Mouse (Mus musculus) lung, postnatal 0 days (tissue): Measurements from ENCODE around the gene Recql5. TPM values are rescaled to one million over a fixed set of nuclear protein-coding genes. Genes with fewer than 3 reads are reported as not detected.

Experiments
- ATAC-seq: fragments of 200-750 bp; cut with Nextera tagmentation; 2 replicates; pipeline ENCODE4 v1.8.0; 2017; ENCODE audit warnings: moderate library complexity
- DNase-seq: peaks from one replicate; pipeline ENCODE4 v3.0.0-alpha.2; 2016; ENCODE audit warnings: low spot score
- H3K27ac ChIP-seq: fragments of 300-500 bp; sonication (generic); 2 replicates; pipeline ENCODE4 v1.5.1; 2014; ENCODE audit warnings: antibody characterized with exemption, mild to moderate bottlenecking, low read length, mixed read lengths
- H3K27me3 ChIP-seq: fragments of 300-500 bp; sonication (generic); replicated peaks from 2 replicates; pipeline ENCODE4 v1.6.1; 2014; ENCODE audit warnings: low read length, mixed read lengths; ENCODE audit not compliant: insufficient read depth
- H3K36me3 ChIP-seq: fragments of 300-500 bp; sonication (generic); 2 replicates; pipeline ENCODE4 v1.6.1; 2014; ENCODE audit warnings: low read length, mixed read lengths; ENCODE audit not compliant: insufficient read depth
- H3K4me1 ChIP-seq: fragments of 300-500 bp; sonication (generic); 2 replicates; pipeline ENCODE4 v1.6.1; 2014; ENCODE audit warnings: antibody characterized with exemption, low read depth, low read length, mixed read lengths; ENCODE audit not compliant: insufficient read depth
- H3K4me2 ChIP-seq: fragments of 300-500 bp; sonication (generic); replicated peaks from 2 replicates; pipeline ENCODE4 v1.6.1; 2014; ENCODE audit warnings: low read depth, mild to moderate bottlenecking, low read length, moderate library complexity, mixed read lengths
- H3K4me3 ChIP-seq: fragments of 300-500 bp; sonication (generic); 2 replicates; pipeline ENCODE4 v1.5.1; 2014; ENCODE audit warnings: low read depth, low read length
- H3K9ac ChIP-seq: fragments of 300-500 bp; sonication (generic); replicated peaks from 2 replicates; pipeline ENCODE4 v1.6.1; 2014; ENCODE audit warnings: low read depth, mild to moderate bottlenecking
- H3K9me3 ChIP-seq: fragments of 300-500 bp; sonication (generic); 2 replicates; pipeline ENCODE4 v1.6.1; 2016; ENCODE audit warnings: low read length, mixed read lengths
- CTCF ChIP-seq: IDR thresholded peaks from 2 replicates; pipeline ENCODE4 v1.5.1; 2016; ENCODE audit warnings: antibody characterized with exemption, mild to moderate bottlenecking
- EP300 ChIP-seq: IDR thresholded peaks from 2 replicates; pipeline ENCODE4 v1.6.1; 2016; ENCODE audit warnings: antibody characterized with exemption, mild to moderate bottlenecking, control low read depth
- whole genome bisulfite sequencing: fragments of 180-500 bp; shearing (Covaris S2); extraction: QIAGEN DNeasy Blood & Tissue Kit; methylation state at CpG from one replicate; pipeline ENCODE4 v1.1.7; 2014; 5-methylcytosine and 5-hydroxymethylcytosine counted together
- polyA plus RNA-seq: library from polyadenylated mRNA; unstranded; fragments of >200 nt; fragmentation: Nextera tagmentation; extraction: Ambion mirVana; gene quantifications from 2 replicates; pipeline ENCODE4 v1.2.1, GENCODE M21; 2015

Gene Recql5
- polyA plus RNA-seq, 1 experiment from 2014 or later = 9.2 TPM

GRCm38 (mm10) chr11:115945247-115945646 lies 12.0 kb upstream of the Recql5 start:
- DNase-seq = no peak
- no peak overlapping the region for H3K27ac ChIP-seq
- no peaks in the 10 kb centered on the region for H3K9me3 ChIP-seq
- no peak overlapping the region for H3K4me3 ChIP-seq
- no peak overlapping the region for H3K9ac ChIP-seq
- no peak overlapping the region for H3K4me2 ChIP-seq
- TF ChIP-seq CTCF (no peak), EP300 (no peak)
- no peak for ATAC-seq
- no peaks in the 10 kb centered on the region for H3K27me3 ChIP-seq
- H3K4me1 ChIP-seq = no peaks in the 10 kb centered on the region
- H3K36me3 ChIP-seq = peaks cover 17% of the 10 kb centered on the region; the same call in 1 of the 2 replicates
- WGBS = 87% methylated on average over 8 of the region's 8 CpGs

GRCm38 (mm10) chr11:115941980-115942379 lies 8.7 kb upstream of the Recql5 start:
- TF ChIP-seq EP300 (no peak), CTCF (peak; percentile 35; the same call in 1 of the 2 replicates)
- Histone ChIP-seq H3K27ac (no peak overlapping the region), H3K4me2 (no peak overlapping the region), H3K36me3 (peaks cover 30% of the 10 kb centered on the region; the same call in 1 of the 2 replicates), H3K9ac (no peak overlapping the region), H3K4me1 (no peaks in the 10 kb centered on the region), H3K9me3 (no peaks in the 10 kb centered on the region), H3K27me3 (no peaks in the 10 kb centered on the region), H3K4me3 (no peak overlapping the region)
- DNase-seq (no peak), ATAC-seq (no peak)
- WGBS = 73% methylated on average over 7 of the region's 7 CpGs

- Histone ChIP-seq H3K27me3 (no peaks in the 10 kb centered on the region), H3K27ac (no peak overlapping the region), H3K36me3 (peaks cover 30% of the 10 kb centered on the region; the same call in 1 of the 2 replicates), H3K4me1 (no peaks in the 10 kb centered on the region), H3K9me3 (no peaks in the 10 kb centered on the region), H3K4me3 (no peak overlapping the region), H3K9ac (no peak overlapping the region), H3K4me2 (no peak overlapping the region)
- TF ChIP-seq EP300 = no peak
- peak; percentile 88 for TF ChIP-seq CTCF
- WGBS = 32% methylated on average over 6 of the region's 6 CpGs
- ATAC-seq (peak; percentile 53; the same call in 1 of the 2 replicates), DNase-seq (peak; percentile 88)
These were observed 6.5 kb upstream of the Recql5 start for GRCm38 (mm10) chr11:115939690-115940329.

GRCm38 (mm10) chr11:115933747-115934110 lies 452 bp upstream of the Recql5 start:
- ATAC-seq = peak; percentile 17
- peak overlapping the region; percentile 62 for H3K9ac ChIP-seq
- 0 out of 2 replicates have a peak overlapping the region, but pooled peaks have one; percentile 22 for H3K27ac ChIP-seq
- no peaks in the 10 kb centered on the region for H3K27me3 ChIP-seq
- no peak for DNase-seq
- peak overlapping the region; percentile 69 for H3K4me2 ChIP-seq
- peaks cover 9% of the 10 kb centered on the region; the same call in 1 of the 2 replicates for H3K36me3 ChIP-seq
- H3K4me3 ChIP-seq = peak overlapping the region; percentile 71
- peaks cover 7% of the 10 kb centered on the region; the same call in 1 of the 2 replicates for H3K4me1 ChIP-seq
- no peak for TF ChIP-seq CTCF
- 2% methylated on average over 16 of the region's 16 CpGs for WGBS
- H3K9me3 ChIP-seq = no peaks in the 10 kb centered on the region

GRCm38 (mm10) chr11:115931235-115931634 lies 2.0 kb downstream of the Recql5 start:
- H3K4me3 ChIP-seq = no peak overlapping the region
- H3K27ac ChIP-seq = no peak overlapping the region
- no peak for DNase-seq
- H3K9me3 ChIP-seq = no peaks in the 10 kb centered on the region
- H3K36me3 ChIP-seq = 0 out of 2 replicates have a peak, but pooled peaks cover 7% of the 10 kb centered on the region
- TF ChIP-seq CTCF = no peak
- no peak for TF ChIP-seq EP300
- WGBS = 65% methylated on average over 3 of the region's 3 CpGs
- peaks cover 7% of the 10 kb centered on the region; the same call in 1 of the 2 replicates for H3K4me1 ChIP-seq
- H3K9ac ChIP-seq = no peak overlapping the region
- H3K27me3 ChIP-seq = no peaks in the 10 kb centered on the region
- no peak for ATAC-seq
- H3K4me2 ChIP-seq = no peak overlapping the region

- TF ChIP-seq EP300 (no peak), CTCF (no peak)
- H3K4me1 ChIP-seq = peaks cover 7% of the 10 kb centered on the region; the same call in 1 of the 2 replicates
- H3K9ac ChIP-seq = no peak overlapping the region
- no peak overlapping the region for H3K27ac ChIP-seq
- no peak for DNase-seq
- no peaks in the 10 kb centered on the region for H3K9me3 ChIP-seq
- no peak for ATAC-seq
- no peak overlapping the region for H3K4me2 ChIP-seq
- 83% methylated on average over 2 of the region's 3 CpGs for WGBS
- H3K4me3 ChIP-seq = no peak overlapping the region
- no peaks in the 10 kb centered on the region for H3K27me3 ChIP-seq
- H3K36me3 ChIP-seq = 0 out of 2 replicates have a peak, but pooled peaks cover 11% of the 10 kb centered on the region
These were observed 3.5 kb downstream of the Recql5 start for GRCm38 (mm10) chr11:115929818-115930217.
